Mouse (Mus musculus) neural tube, embryonic 11.5 days (tissue): ENCODE measurements around the gene Hmcn2. TPM values are rescaled to one million over a fixed set of nuclear protein-coding genes. Genes with fewer than 3 reads are reported as not detected.

ENCODE experiments used
- ATAC-seq: fragments of 200-750 bp; cut with Nextera tagmentation; 2 replicates; pipeline ENCODE4 v1.8.0; 2017; ENCODE audit warnings: moderate number of reproducible peaks, mild to moderate bottlenecking, moderate TSS enrichment, moderate library complexity; ENCODE audit not compliant: insufficient read depth, low FRiP score, low TSS enrichment
- DNase-seq: peaks from one replicate; pipeline ENCODE4 v3.0.0-alpha.2; 2015; ENCODE audit warnings: low spot score
- H3K27ac ChIP-seq: fragments of 300-500 bp; sonication (generic); 2 replicates; pipeline ENCODE4 v1.5.1; 2014; ENCODE audit warnings: low read depth, mild to moderate bottlenecking, low read length
- H3K27me3 ChIP-seq: fragments of 300-500 bp; sonication (generic); 2 replicates; pipeline ENCODE4 v1.6.1; 2014; ENCODE audit warnings: mild to moderate bottlenecking, low read length, mixed read lengths; ENCODE audit not compliant: control insufficient read depth, insufficient read depth
- H3K36me3 ChIP-seq: fragments of 300-500 bp; sonication (generic); 2 replicates; pipeline ENCODE4 v1.6.1; 2014; ENCODE audit warnings: mild to moderate bottlenecking, low read length, moderate library complexity, mixed read lengths; ENCODE audit not compliant: control insufficient read depth, insufficient read depth
- H3K4me1 ChIP-seq: fragments of 300-500 bp; sonication (generic); 2 replicates; pipeline ENCODE4 v1.6.1; 2014; ENCODE audit warnings: low read length, mixed read lengths; ENCODE audit not compliant: control insufficient read depth, insufficient read depth
- H3K4me2 ChIP-seq: fragments of 300-500 bp; sonication (generic); 2 replicates; pipeline ENCODE4 v1.6.1; 2014; ENCODE audit warnings: low read depth, mild to moderate bottlenecking, moderate library complexity
- H3K4me3 ChIP-seq: fragments of 300-500 bp; sonication (generic); 2 replicates; pipeline ENCODE4 v1.5.1; 2014; ENCODE audit warnings: low read depth, low read length
- H3K9ac ChIP-seq: fragments of 300-500 bp; sonication (generic); 2 replicates; pipeline ENCODE4 v1.6.1; 2014; ENCODE audit warnings: mild to moderate bottlenecking, low read length
- H3K9me3 ChIP-seq: fragments of 300-500 bp; sonication (generic); 2 replicates; pipeline ENCODE4 v1.6.1; 2016; ENCODE audit warnings: low read length; ENCODE audit not compliant: control insufficient read depth
- WGBS: fragments of 180-500 bp; shearing (Covaris S2); extraction: QIAGEN DNeasy Blood & Tissue Kit; methylation state at CpG from one replicate; pipeline ENCODE4 v1.1.7; 2014; 5-methylcytosine and 5-hydroxymethylcytosine counted together
- polyA plus RNA-seq: library from polyadenylated mRNA; unstranded; fragments of >200 nt; fragmentation: Nextera tagmentation; extraction: Ambion mirVana; gene quantifications from 2 replicates; pipeline ENCODE4 v1.2.1, GENCODE M21; 2014

Hmcn2 gene
- polyA plus RNA-seq, 1 experiment from 2014 or later: 0.17 TPM

DNA sequence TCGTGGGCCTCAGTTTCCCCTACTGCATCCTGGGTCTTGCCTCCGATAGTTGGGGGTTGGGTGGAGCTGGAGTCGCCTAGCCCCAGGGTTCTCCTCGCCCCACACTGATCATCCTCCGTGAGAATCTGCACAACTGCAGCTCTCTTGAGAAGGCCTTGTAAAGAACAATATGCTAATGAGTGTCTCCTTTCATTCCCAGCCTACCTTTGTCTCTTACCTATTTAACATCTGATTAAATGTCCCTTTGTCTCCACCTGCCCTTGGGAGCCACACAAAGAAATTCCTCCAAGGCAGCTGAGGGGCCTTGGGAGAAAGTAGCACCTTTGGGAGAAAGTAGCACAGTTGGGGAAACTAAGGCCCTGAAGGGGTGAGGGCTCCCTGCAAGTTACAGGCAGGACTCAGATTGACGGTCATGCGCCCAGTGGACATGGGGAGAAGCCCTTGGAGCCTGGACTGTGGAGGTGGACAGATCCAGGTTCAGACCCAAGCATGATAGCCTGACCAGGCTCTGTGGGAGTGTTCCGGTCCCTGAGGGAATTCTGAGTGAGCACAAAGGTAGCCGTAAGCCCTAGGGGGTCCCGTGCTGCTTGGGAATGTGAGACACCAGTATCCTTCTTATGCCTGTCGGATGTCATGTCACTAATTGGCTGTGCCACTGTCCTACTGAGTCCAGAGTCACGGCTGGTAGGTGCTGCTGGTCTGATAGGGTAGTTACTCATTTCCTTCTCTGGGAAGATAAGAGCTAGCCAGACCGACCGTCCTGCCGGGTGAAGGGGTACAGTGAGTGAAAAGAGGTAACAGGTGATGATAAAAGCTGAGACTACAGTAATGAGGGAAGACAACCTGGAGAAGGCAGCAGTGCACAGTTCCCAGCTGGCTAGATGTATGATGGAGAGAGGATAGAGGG lies 188.7 kb downstream of the Hmcn2 start:
- no peak overlapping the region for H3K4me2 ChIP-seq
- H3K27ac ChIP-seq: no peak overlapping the region
- H3K36me3 ChIP-seq: no peaks in the 10 kb centered on the region
- WGBS: 52% methylated on average over 15 of the region's 15 CpGs
- peaks cover 29% of the 10 kb centered on the region for H3K4me1 ChIP-seq
- H3K4me3 ChIP-seq: no peak overlapping the region
- DNase-seq: no peak
- no peak overlapping the region for H3K9ac ChIP-seq
- ATAC-seq: no peak
- peaks cover 70% of the 10 kb centered on the region for H3K27me3 ChIP-seq
- no peaks in the 10 kb centered on the region for H3K9me3 ChIP-seq

DNA sequence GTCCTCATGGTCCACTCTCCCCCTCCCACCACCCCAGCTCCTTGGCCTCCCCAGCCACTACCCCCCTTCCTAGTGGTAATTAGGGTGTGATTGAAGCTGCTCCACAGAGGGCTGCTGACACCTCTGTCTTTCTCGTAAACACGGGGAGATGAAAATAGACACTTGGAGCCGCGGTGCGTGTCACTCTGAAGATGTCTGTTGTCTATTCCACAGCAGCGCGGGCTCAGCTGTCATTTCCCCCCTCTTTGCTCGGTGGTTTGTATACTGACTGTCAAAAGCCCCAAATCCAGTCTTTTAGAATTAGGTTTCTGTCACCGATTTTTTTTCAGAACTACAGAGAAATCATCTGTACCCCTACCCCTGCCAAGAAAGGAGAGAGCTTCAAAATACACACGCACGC lies 191.3 kb downstream of the Hmcn2 start:
- ATAC-seq (no peak), DNase-seq (no peak)
- Histone ChIP-seq H3K4me2 (no peak overlapping the region), H3K9ac (no peak overlapping the region), H3K27ac (no peak overlapping the region), H3K27me3 (peaks cover 64% of the 10 kb centered on the region), H3K36me3 (no peaks in the 10 kb centered on the region), H3K4me3 (no peak overlapping the region), H3K9me3 (no peaks in the 10 kb centered on the region), H3K4me1 (peaks cover 13% of the 10 kb centered on the region; the same call in 1 of the 2 replicates)
- WGBS: 47% methylated on average over 11 of the region's 11 CpGs

DNA sequence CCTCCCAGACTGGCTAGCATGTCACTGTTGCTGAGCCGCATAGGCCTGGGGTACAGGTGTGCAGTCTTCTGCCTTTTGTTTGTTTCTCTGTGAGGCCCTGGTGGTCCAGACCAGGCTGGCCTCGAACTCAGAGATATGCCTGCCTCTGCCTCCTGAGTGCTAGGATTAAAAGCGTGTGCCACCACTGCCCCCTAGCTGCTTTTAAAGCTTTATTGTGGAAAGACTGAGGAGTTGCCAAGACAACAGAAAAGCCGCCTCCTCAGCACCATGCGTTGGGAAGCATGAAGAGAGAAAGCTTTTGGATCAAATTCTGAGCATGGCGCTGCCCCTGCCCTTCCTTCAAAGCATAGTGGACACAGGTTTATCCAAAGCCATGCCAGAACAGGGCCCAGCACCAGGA lies 194.6 kb downstream of the Hmcn2 start:
- Histone ChIP-seq H3K27ac (no peak overlapping the region), H3K4me2 (no peak overlapping the region), H3K9me3 (no peaks in the 10 kb centered on the region), H3K9ac (no peak overlapping the region), H3K36me3 (no peaks in the 10 kb centered on the region), H3K4me3 (no peak overlapping the region), H3K27me3 (peaks cover 52% of the 10 kb centered on the region), H3K4me1 (no peaks in the 10 kb centered on the region)
- 92% methylated on average over 6 of the region's 6 CpGs for WGBS
- ATAC-seq (no peak), DNase-seq (no peak)

Other genes with a start within 250 kb of the Hmcn2 start
- 15.4 and 17.6 TPM in 2 replicates for gene Fnbp1, start 172.4 kb upstream of the Hmcn2 start, polyA plus RNA-seq
- gene Gpr107, start 162.1 kb upstream of the Hmcn2 start, polyA plus RNA-seq: 28.0 and 28.4 TPM in 2 replicates
- 84.4 and 95.5 TPM in 2 replicates for gene Ncs1, start 68.6 kb upstream of the Hmcn2 start, polyA plus RNA-seq
- gene Ass1, start 155.8 kb downstream of the Hmcn2 start, polyA plus RNA-seq: 30.8 and 34.5 TPM in 2 replicates